Mouse (Mus musculus): ENCODE data around the gene Macc1.

DNA sequence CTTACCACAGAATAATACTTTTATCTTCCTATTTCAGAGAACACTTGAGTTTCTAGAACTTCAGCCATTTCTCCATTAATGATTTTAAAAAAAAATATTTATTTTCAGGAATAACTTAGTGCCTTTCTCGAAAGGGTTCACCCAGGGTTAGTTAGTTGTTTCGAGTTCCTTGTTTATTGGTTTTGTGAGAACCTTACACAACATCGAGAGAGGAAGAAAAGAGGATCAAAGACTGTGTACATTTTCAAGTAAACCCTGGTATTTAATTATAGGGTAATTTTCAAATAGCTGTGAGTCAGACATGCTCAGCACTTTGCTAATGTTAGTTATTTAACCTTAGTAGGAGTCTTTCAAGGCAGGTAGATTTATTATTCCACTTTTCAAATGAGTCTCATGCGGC, 58.3 kb downstream of the Macc1 start:
- no peak for TF ChIP-seq CHD2 (IDR thresholded peaks at IDR 0.05; ENCODE audit: low read depth, low read length)
- TF ChIP-seq ZNF384 (IDR thresholded peaks at IDR 0.05; ENCODE audit: low read depth, low read length) = no peak
- TF ChIP-seq HCFC1 (IDR thresholded peaks at IDR 0.05; ENCODE audit: borderline replicate concordance, insufficient read depth, low read length) = no peak
- TF ChIP-seq MAFK (IDR thresholded peaks at IDR 0.05; ENCODE audit: insufficient read depth, low read depth, low read length) = no peak
- TF ChIP-seq ZC3H11A (IDR thresholded peaks at IDR 0.05; ENCODE audit: borderline replicate concordance, low read depth, low read length) = no peak
